Mouse (Mus musculus) CH12.LX (cell line): Measurements from ENCODE around the gene Gls2. TPM values are rescaled to one million over a fixed set of nuclear protein-coding genes. Genes with fewer than 3 reads are reported as not detected.

Source experiments
- DNase-seq: peaks from one replicate; pipeline ENCODE4 v3.0.0-alpha.2; 2013; ENCODE audit errors: extremely low read depth
- H3K27ac ChIP-seq: 2 replicates; pipeline ENCODE4 v1.5.1; 2012; ENCODE audit warnings: low read depth, mild to moderate bottlenecking, control low read depth, moderate library complexity; ENCODE audit not compliant: insufficient read depth
- H3K27me3 ChIP-seq: replicated peaks from 2 replicates; pipeline ENCODE3; 2012; ENCODE audit warnings: inconsistent platforms
- H3K36me3 ChIP-seq, 2 experiments: replicated peaks in 1 of 2; 2 replicates each; pipeline versions ENCODE3 to v1.6.1; 2012; ENCODE audit warnings: inconsistent platforms in 1 of 2, low read length in 1 of 2, mild to moderate bottlenecking in 1 of 2, mixed read lengths in 1 of 2, moderate library complexity in 1 of 2; ENCODE audit not compliant: control insufficient read depth in 1 of 2, insufficient read depth in 1 of 2
- H3K4me1 ChIP-seq, 2 experiments: 2 replicates each; pipeline ENCODE4 v1.6.1; 2012; ENCODE audit warnings: inconsistent platforms in 1 of 2, moderate library complexity in 1 of 2; ENCODE audit not compliant: insufficient read depth in 2 of 2, control insufficient read depth in 1 of 2
- H3K4me2 ChIP-seq: 2 replicates; pipeline ENCODE4 v1.6.1; 2012; ENCODE audit warnings: low read depth, mild to moderate bottlenecking, control low read depth; ENCODE audit not compliant: poor library complexity, insufficient read depth, severe bottlenecking
- H3K4me3 ChIP-seq, 3 experiments: fragments of 150-350 bp in 1 of 3; sonication (generic) in 1 of 3; replicated peaks in 1 of 3; 2 replicates each; pipeline versions ENCODE3 to v1.5.1; 2011 to 2012; ENCODE audit warnings: low read depth in 2 of 3, low read length in 2 of 3, mild to moderate bottlenecking in 2 of 3, moderate library complexity in 2 of 3, control low read depth in 1 of 3, improper control_type of control experiment in 1 of 3, inconsistent platforms in 1 of 3, mixed read lengths in 1 of 3; ENCODE audit not compliant: poor library complexity in 1 of 3
- H3K79me2 ChIP-seq: replicated peaks from 2 replicates; pipeline ENCODE4 v1.6.1; 2012; ENCODE audit warnings: mild to moderate bottlenecking, moderate library complexity; ENCODE audit not compliant: control insufficient read depth, poor library complexity, insufficient read depth, severe bottlenecking; ENCODE audit errors: extremely low read depth
- H3K9ac ChIP-seq: 2 replicates; pipeline ENCODE4 v1.6.1; 2012; ENCODE audit warnings: low read depth, mild to moderate bottlenecking, control low read depth, moderate library complexity; ENCODE audit not compliant: insufficient read depth
- H3K9me3 ChIP-seq: replicated peaks from 2 replicates; pipeline ENCODE3; 2012; ENCODE audit warnings: low read length, inconsistent platforms, mixed read lengths
- BHLHE40 ChIP-seq: IDR thresholded peaks from 2 replicates; pipeline ENCODE4 v1.6.1; 2011; ENCODE audit warnings: mild to moderate bottlenecking, low read depth, low read length, improper control_type of control experiment
- CHD1 ChIP-seq: IDR thresholded peaks from 2 replicates; pipeline ENCODE4 v1.6.1; 2012; ENCODE audit warnings: low read depth, low read length, improper control_type of control experiment, inconsistent platforms
- CTCF ChIP-seq, 2 experiments: IDR thresholded peaks in 1 of 2; conservative IDR thresholded peaks in 1 of 2; 2 replicates each; pipeline ENCODE4 v1.5.1; 2011 to 2012; ENCODE audit warnings: low read depth in 2 of 2, low read length in 2 of 2, improper control_type of control experiment in 1 of 2, inconsistent platforms in 1 of 2, mild to moderate bottlenecking in 1 of 2, moderate library complexity in 1 of 2
- E2F4 ChIP-seq: IDR thresholded peaks from 2 replicates; pipeline ENCODE4 v1.6.1; 2011; ENCODE audit warnings: low read depth, low read length, improper control_type of control experiment; ENCODE audit not compliant: insufficient replicate concordance
- ETS1 ChIP-seq: conservative IDR thresholded peaks from 2 replicates; pipeline ENCODE4 v1.6.1; 2012; ENCODE audit warnings: low read depth, mild to moderate bottlenecking, inconsistent platforms, low read length, improper control_type of control experiment, moderate library complexity
- GABPA ChIP-seq: IDR thresholded peaks from 2 replicates; pipeline ENCODE4 v1.6.1; 2012; ENCODE audit warnings: low read depth, low read length, improper control_type of control experiment, inconsistent platforms; ENCODE audit not compliant: insufficient replicate concordance
- HCFC1 ChIP-seq: IDR thresholded peaks from 2 replicates; pipeline ENCODE4 v1.6.1; 2012; ENCODE audit warnings: low read depth, mild to moderate bottlenecking, inconsistent platforms, low read length, improper control_type of control experiment
- IRF4 ChIP-seq: IDR thresholded peaks from 2 replicates; pipeline ENCODE4 v1.6.1; 2014; ENCODE audit warnings: low read depth, mild to moderate bottlenecking, inconsistent platforms, low read length, improper control_type of control experiment
- JUN ChIP-seq: IDR thresholded peaks from 2 replicates; pipeline ENCODE4 v1.6.1; 2011; ENCODE audit warnings: low read depth, mild to moderate bottlenecking, low read length, improper control_type of control experiment, moderate library complexity; ENCODE audit not compliant: insufficient read depth
- JUND ChIP-seq: conservative IDR thresholded peaks from 2 replicates; pipeline ENCODE4 v1.6.1; 2011; ENCODE audit warnings: low read depth, low read length, improper control_type of control experiment
- KAT2A ChIP-seq: IDR thresholded peaks from 2 replicates; pipeline ENCODE4 v1.6.1; 2012; ENCODE audit warnings: low read length, improper control_type of control experiment, inconsistent platforms; ENCODE audit not compliant: insufficient replicate concordance
- MAX ChIP-seq: IDR thresholded peaks from 2 replicates; pipeline ENCODE4 v1.6.1; 2011; ENCODE audit warnings: low read length, improper control_type of control experiment
- MAZ ChIP-seq: IDR thresholded peaks from 2 replicates; pipeline ENCODE4 v1.6.1; 2012; ENCODE audit warnings: low read depth, mild to moderate bottlenecking, inconsistent platforms, low read length, improper control_type of control experiment, moderate library complexity
- MXI1 ChIP-seq: IDR thresholded peaks from 2 replicates; pipeline ENCODE4 v1.6.1; 2011; ENCODE audit warnings: mild to moderate bottlenecking, low read depth, low read length, improper control_type of control experiment
- MYC ChIP-seq: IDR thresholded peaks from 2 replicates; pipeline ENCODE4 v1.6.1; 2011; ENCODE audit warnings: low read depth, mild to moderate bottlenecking, improper control_type of control experiment, low read length
- NELFE ChIP-seq: IDR thresholded peaks from 2 replicates; pipeline ENCODE4 v1.6.1; 2011; ENCODE audit warnings: low read depth, low read length, improper control_type of control experiment
- NRF1 ChIP-seq: IDR thresholded peaks from 2 replicates; pipeline ENCODE4 v1.6.1; 2014; ENCODE audit warnings: low read depth, mild to moderate bottlenecking, inconsistent platforms, low read length, improper control_type of control experiment, moderate library complexity
- PAX5 ChIP-seq: IDR thresholded peaks from 2 replicates; pipeline ENCODE4 v1.6.1; 2012; ENCODE audit warnings: low read length, inconsistent platforms, mixed read lengths
- POLR2A ChIP-seq: IDR thresholded peaks from 2 replicates; pipeline ENCODE4 v1.6.1; 2011; ENCODE audit warnings: low read depth, mild to moderate bottlenecking, improper control_type of control experiment, low read length
- POLR2AphosphoS2 ChIP-seq: IDR thresholded peaks from 2 replicates; pipeline ENCODE4 v1.6.1; 2011; ENCODE audit warnings: low read depth, low read length, improper control_type of control experiment
- RAD21 ChIP-seq: IDR thresholded peaks from 2 replicates; pipeline ENCODE4 v1.6.1; 2011; ENCODE audit warnings: low read depth, mild to moderate bottlenecking, low read length, improper control_type of control experiment, moderate library complexity
- TBP ChIP-seq: conservative IDR thresholded peaks from 2 replicates; pipeline ENCODE4 v1.6.1; 2011; ENCODE audit warnings: low read depth, low read length, improper control_type of control experiment
- TCF12 ChIP-seq: IDR thresholded peaks from 2 replicates; pipeline ENCODE4 v1.6.1; 2014; ENCODE audit warnings: low read depth, mild to moderate bottlenecking, inconsistent platforms, low read length, improper control_type of control experiment
- UBTF ChIP-seq: IDR thresholded peaks from 2 replicates; pipeline ENCODE4 v1.6.1; 2012; ENCODE audit warnings: low read depth, mild to moderate bottlenecking, inconsistent platforms, low read length, improper control_type of control experiment, moderate library complexity
- ZC3H11A ChIP-seq: IDR thresholded peaks from 2 replicates; pipeline ENCODE4 v1.6.1; 2012; ENCODE audit warnings: low read depth, mild to moderate bottlenecking, inconsistent platforms, low read length, improper control_type of control experiment
- ZKSCAN1 ChIP-seq: IDR thresholded peaks from 2 replicates; pipeline ENCODE4 v1.6.1; 2012; ENCODE audit warnings: low read depth, inconsistent platforms, low read length, improper control_type of control experiment, borderline replicate concordance
- ZNF384 ChIP-seq: IDR thresholded peaks from 2 replicates; pipeline ENCODE4 v1.6.1; 2012; ENCODE audit warnings: low read depth, low read length, improper control_type of control experiment, inconsistent platforms
- dilution Hi-C: fragments of 300-500 bp; cut with MboI; formaldehyde crosslinking; loops from 2 replicates; pipeline ENCODE4 v1.14.3; 2020; ENCODE audit warnings: low sequenced_read_pairs; ENCODE audit not compliant: extremely low pct_unique_long_range_greater_than_20kb, extremely low pct_ligation_motif_present
- in situ Hi-C: fragments of 300-500 bp; cut with MboI; formaldehyde crosslinking; loops from 3 replicates; pipeline ENCODE4 v1.14.3; 2019; ENCODE audit warnings: low sequenced_read_pairs, low pct_ligation_motif_present, low pct_unique_long_range_greater_than_20kb, mixed read lengths
- polyA plus RNA-seq: library from polyadenylated mRNA; unstranded; fragments of >175 nt; gene quantifications from 2 replicates; pipeline ENCODE4 v1.2.1, GENCODE M21; 2012; ENCODE audit warnings: low read depth; ENCODE audit not compliant: insufficient read length
- total RNA-seq, 2 experiments: library from RNA; depleted of rRNA; stranded (reverse); fragments of 300-350 nt in 1 of 2; fragments of >200 nt in 1 of 2; gene quantifications; 2 replicates each; pipeline ENCODE4 v1.2.3; 2012 to 2014

Gene Gls2
- total and polyA plus RNA-seq, 3 experiments: 0.86 to 2.2 (median 1.9) TPM

DNA sequence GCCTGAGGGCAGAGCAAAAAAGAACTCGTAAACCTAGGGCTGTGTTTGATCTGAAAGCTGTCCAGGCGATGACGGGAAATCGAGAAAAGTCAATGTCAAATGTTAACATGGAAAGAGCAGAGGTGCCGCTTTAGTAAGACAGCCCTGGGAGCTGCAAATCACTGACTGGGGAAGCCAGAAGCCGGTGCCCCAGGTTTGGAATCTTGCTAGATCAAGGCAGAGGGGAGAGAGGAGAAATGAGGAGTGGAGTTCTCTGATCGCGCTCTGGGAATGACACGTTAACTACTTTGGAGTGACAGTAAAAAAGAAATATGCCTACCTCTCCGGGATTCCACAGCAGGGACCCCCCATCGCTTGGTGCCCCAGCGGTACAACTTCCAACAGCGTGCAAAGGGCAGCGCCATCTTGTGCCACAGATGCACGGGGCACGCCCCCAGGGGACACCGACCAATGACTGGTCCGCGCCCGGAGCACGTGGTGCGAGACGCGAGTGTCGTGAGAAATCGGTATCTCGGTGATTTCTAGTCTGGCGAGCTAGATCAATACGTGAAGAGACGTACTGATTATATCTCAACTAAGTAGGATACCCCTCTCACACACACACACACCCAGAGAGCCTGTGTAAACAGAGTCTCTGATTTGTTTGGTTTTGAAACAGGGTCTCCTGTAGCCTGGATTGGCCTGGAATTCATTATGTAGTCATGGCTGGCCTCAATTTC lies 17.3 kb downstream of the Gls2 start, which contains the start of gene Spryd4 (continued):
- TF ChIP-seq PAX5 (no peak), NRF1 (no peak), RAD21 (no peak), ZKSCAN1 (no peak), MAX (peak; percentile 99), MYC (peak; percentile 66; the same call in 1 of the 2 replicates), UBTF (no peak), NELFE (peak; percentile 70), ZNF384 (no peak), ZC3H11A (no peak), JUND (no peak), MXI1 (peak; percentile 88; the same call in 1 of the 2 replicates), TBP (peak; percentile 95), E2F4 (no peak), BHLHE40 (0 out of 2 replicates have a peak, but pooled peaks have one; percentile 19), POLR2AphosphoS2 (no peak), KAT2A (no peak), JUN (no peak)

DNA sequence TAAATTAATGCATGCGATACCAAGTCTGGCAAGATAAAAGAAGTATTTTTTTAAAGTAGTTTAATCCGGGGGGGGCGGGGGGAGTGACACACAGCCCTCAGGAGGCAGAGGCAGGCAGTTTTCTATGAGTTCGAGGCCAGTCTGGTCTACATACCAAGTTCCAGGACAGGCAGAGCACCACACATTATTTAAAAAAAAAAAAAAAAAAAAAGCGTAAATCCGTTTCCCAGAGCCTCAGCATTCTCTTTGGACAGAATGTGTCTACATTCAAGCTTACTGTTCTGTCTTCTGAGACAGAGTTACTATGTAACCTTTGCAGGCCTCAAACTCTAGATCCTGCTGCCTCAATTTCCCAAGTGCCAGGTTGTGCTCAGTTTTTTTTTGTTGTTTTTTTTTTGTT lies 17.9 kb downstream of the Gls2 start:
- peak overlapping the region; percentile 55; the same call in 1 of the 2 replicates for H3K9ac ChIP-seq
- dilution Hi-C loops: no loop called here
- peak overlapping the region; percentile 80 for H3K4me2 ChIP-seq
- H3K4me1 ChIP-seq: peaks cover 6 to 35% of the 10 kb centered on the region in 2 experiments
- H3K79me2 ChIP-seq: peaks cover 16% of the 10 kb centered on the region
- in situ Hi-C loops: no loop called here
- no peak for TF ChIP-seq BHLHE40
- no peak for TF ChIP-seq PAX5
- TF ChIP-seq ZKSCAN1: no peak
- no peak for TF ChIP-seq TCF12
- 0 out of 2 replicates have a peak, but pooled peaks have one; percentile 8 for TF ChIP-seq IRF4
- TF ChIP-seq KAT2A: no peak
- TF ChIP-seq TBP: no peak
- TF ChIP-seq ETS1: no peak
- TF ChIP-seq MAZ: 0 out of 2 replicates have a peak, but pooled peaks have one; percentile 44
- no peak for TF ChIP-seq HCFC1
- no peak for TF ChIP-seq MYC
- no peak for TF ChIP-seq ZC3H11A
- no peak for TF ChIP-seq NELFE
- TF ChIP-seq CHD1: peak; percentile 23; the same call in 1 of the 2 replicates
- no peak for TF ChIP-seq CTCF (conservative IDR thresholded peaks at IDR 0.05 in 1 of 2, IDR thresholded peaks at IDR 0.05 in 1 of 2; ENCODE audit: low read depth in 2 of 2, low read length in 2 of 2)
- peak; percentile 68 for TF ChIP-seq ZNF384
- TF ChIP-seq POLR2A: no peak
- TF ChIP-seq NRF1: no peak
- TF ChIP-seq JUND: no peak
- no peak for TF ChIP-seq GABPA
- peak overlapping the region in 2 of 3 experiments; percentile 82 to 96 for H3K4me3 ChIP-seq
- peaks cover 0 to 20% of the 10 kb centered on the region in 2 experiments for H3K36me3 ChIP-seq
- no peaks in the 10 kb centered on the region for H3K27me3 ChIP-seq
- no peak for DNase-seq
- no peaks in the 10 kb centered on the region for H3K9me3 ChIP-seq
- no peak overlapping the region for H3K27ac ChIP-seq
